Mouse (Mus musculus) neural tube, embryonic 14.5 days (tissue): ENCODE measurements around the gene Elovl7. TPM values are rescaled to one million over a fixed set of nuclear protein-coding genes. Genes with fewer than 3 reads are reported as not detected.

Experiments used
- ATAC-seq: fragments of 200-750 bp; cut with Nextera tagmentation; 2 replicates; pipeline ENCODE4 v1.8.0; 2017; ENCODE audit warnings: low read depth, mild to moderate bottlenecking, moderate TSS enrichment, moderate library complexity
- H3K27ac ChIP-seq: fragments of 300-500 bp; sonication (generic); 2 replicates; pipeline ENCODE4 v1.5.1; 2014; ENCODE audit warnings: low read depth, mild to moderate bottlenecking, control low read depth, low read length, moderate library complexity, mixed read lengths
- H3K27me3 ChIP-seq: fragments of 300-500 bp; sonication (generic); 2 replicates; pipeline ENCODE4 v1.6.1; 2014; ENCODE audit warnings: low read length; ENCODE audit not compliant: control insufficient read depth, insufficient read depth
- H3K36me3 ChIP-seq: fragments of 300-500 bp; sonication (generic); 2 replicates; pipeline ENCODE4 v1.6.1; 2014; ENCODE audit warnings: low read length, mixed read lengths; ENCODE audit not compliant: control insufficient read depth, insufficient read depth
- H3K4me1 ChIP-seq: fragments of 300-500 bp; sonication (generic); 2 replicates; pipeline ENCODE4 v1.6.1; 2014; ENCODE audit warnings: low read length; ENCODE audit not compliant: control insufficient read depth, insufficient read depth
- H3K4me2 ChIP-seq: fragments of 300-500 bp; sonication (generic); 2 replicates; pipeline ENCODE4 v1.6.1; 2014; ENCODE audit warnings: mild to moderate bottlenecking, low read depth, low read length, control low read depth
- H3K4me3 ChIP-seq: fragments of 300-500 bp; sonication (generic); 2 replicates; pipeline ENCODE4 v1.5.1; 2014; ENCODE audit warnings: low read depth, low read length, control low read depth, mixed read lengths
- H3K9ac ChIP-seq: fragments of 300-500 bp; sonication (generic); replicated peaks from 2 replicates; pipeline ENCODE4 v1.6.1; 2014; ENCODE audit warnings: low read depth, mild to moderate bottlenecking, control low read depth, low read length, mixed read lengths
- H3K9me3 ChIP-seq: fragments of 300-500 bp; sonication (generic); 2 replicates; pipeline ENCODE4 v1.6.1; 2016; ENCODE audit warnings: low read length; ENCODE audit not compliant: control insufficient read depth
- WGBS: fragments of 180-500 bp; shearing (Covaris S2); extraction: QIAGEN DNeasy Blood & Tissue Kit; methylation state at CpG from one replicate; pipeline ENCODE4 v1.1.7; 2014; 5-methylcytosine and 5-hydroxymethylcytosine counted together
- polyA plus RNA-seq: library from polyadenylated mRNA; unstranded; fragments of >200 nt; fragmentation: Nextera tagmentation; extraction: Ambion mirVana; gene quantifications from 2 replicates; pipeline ENCODE4 v1.2.1, GENCODE M21; 2014

The Elovl7 gene
- polyA plus RNA-seq, 1 experiment from 2014 or later: 1.9 TPM

DNA sequence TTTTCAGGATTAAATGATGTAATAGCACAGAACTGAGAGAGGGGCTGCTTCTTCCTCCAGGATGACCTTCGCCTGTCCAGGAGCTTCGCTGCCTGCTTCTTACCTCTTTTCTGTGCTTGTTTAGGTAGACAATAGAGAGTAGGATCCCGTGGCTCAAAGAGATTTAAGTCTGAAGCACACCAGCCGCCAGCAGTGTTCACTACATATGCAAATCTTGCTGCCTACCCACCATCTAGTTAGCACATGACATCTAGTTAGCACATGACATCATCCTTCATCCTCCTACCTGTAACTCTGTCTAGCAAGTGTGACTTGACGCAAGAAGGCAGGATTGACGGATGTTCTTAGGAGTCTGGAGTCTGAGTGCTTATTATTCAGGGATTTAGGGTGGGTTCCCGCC lies 5.6 kb downstream of the Elovl7 start:
- Histone ChIP-seq H3K4me2 (no peak overlapping the region), H3K9ac (no peak overlapping the region), H3K4me1 (no peaks in the 10 kb centered on the region), H3K27ac (no peak overlapping the region), H3K9me3 (no peaks in the 10 kb centered on the region), H3K36me3 (no peaks in the 10 kb centered on the region), H3K4me3 (no peak overlapping the region), H3K27me3 (peaks cover 3% of the 10 kb centered on the region; the same call in 1 of the 2 replicates)
- ATAC-seq: no peak
- 74% methylated on average over 7 of the region's 7 CpGs for WGBS

- Histone ChIP-seq H3K27ac (no peak overlapping the region), H3K9me3 (no peaks in the 10 kb centered on the region), H3K36me3 (no peaks in the 10 kb centered on the region), H3K4me1 (no peaks in the 10 kb centered on the region), H3K4me3 (no peak overlapping the region), H3K9ac (no peak overlapping the region), H3K4me2 (no peak overlapping the region), H3K27me3 (no peaks in the 10 kb centered on the region)
- no peak for ATAC-seq
- WGBS: 79% methylated on average over 3 of the region's 3 CpGs
Measured at GRCm38 (mm10) chr13:108229191-108229590, 15.0 kb downstream of the Elovl7 start.

- WGBS: 69% methylated on average over 6 of the region's 6 CpGs
- H3K9ac ChIP-seq: no peak overlapping the region
- H3K4me3 ChIP-seq: no peak overlapping the region
- H3K27ac ChIP-seq: no peak overlapping the region
- no peak for ATAC-seq
- H3K36me3 ChIP-seq: no peaks in the 10 kb centered on the region
- H3K4me1 ChIP-seq: no peaks in the 10 kb centered on the region
- no peak overlapping the region for H3K4me2 ChIP-seq
- H3K27me3 ChIP-seq: no peaks in the 10 kb centered on the region
- no peaks in the 10 kb centered on the region for H3K9me3 ChIP-seq
Measured at GRCm38 (mm10) chr13:108229634-108230330, 15.6 kb downstream of the Elovl7 start.

DNA sequence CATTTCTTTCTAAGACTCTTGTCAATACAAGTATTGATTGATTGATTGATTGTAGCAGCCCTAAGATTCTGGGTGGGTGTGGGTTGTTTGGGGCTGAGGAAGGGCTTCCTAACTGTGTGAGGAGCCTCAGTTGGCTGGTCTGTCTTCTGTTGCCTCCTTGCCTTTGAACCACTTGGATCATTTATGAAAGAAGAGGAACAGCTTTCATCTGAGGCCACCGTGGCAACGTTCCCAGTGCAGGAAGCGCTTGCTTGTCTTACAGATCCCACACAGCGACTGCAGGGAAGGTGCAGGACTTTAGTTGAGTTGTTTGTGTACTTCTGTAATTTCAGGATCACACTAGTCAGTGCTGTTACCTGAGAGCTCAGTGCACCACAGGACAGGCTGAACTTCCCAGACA lies 25.8 kb downstream of the Elovl7 start:
- no peaks in the 10 kb centered on the region for H3K27me3 ChIP-seq
- no peak for ATAC-seq
- 78% methylated on average over 4 of the region's 4 CpGs for WGBS
- no peaks in the 10 kb centered on the region for H3K9me3 ChIP-seq
- H3K9ac ChIP-seq: no peak overlapping the region
- no peak overlapping the region for H3K27ac ChIP-seq
- H3K4me3 ChIP-seq: no peak overlapping the region
- no peaks in the 10 kb centered on the region for H3K4me1 ChIP-seq
- no peaks in the 10 kb centered on the region for H3K36me3 ChIP-seq
- no peak overlapping the region for H3K4me2 ChIP-seq

DNA sequence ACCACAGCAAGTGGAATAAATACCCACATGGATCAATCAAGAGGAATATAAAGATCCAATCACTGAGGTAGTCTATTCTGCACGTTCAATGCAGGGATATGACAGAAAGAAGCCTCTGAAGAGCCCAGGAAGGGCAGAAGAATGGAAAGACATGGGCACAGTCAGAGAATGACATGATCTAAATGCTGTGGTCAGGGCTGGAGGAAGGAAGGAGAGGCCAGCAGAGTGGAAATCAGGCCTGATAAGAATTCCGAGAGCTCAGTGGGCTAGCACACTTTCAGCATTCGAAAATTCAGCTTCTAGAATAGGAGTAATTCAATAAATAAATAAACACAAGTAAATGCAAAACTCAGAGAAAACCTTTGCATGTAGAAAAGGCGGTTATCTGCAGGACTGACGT lies 27.5 kb downstream of the Elovl7 start:
- Histone ChIP-seq H3K4me1 (no peaks in the 10 kb centered on the region), H3K36me3 (no peaks in the 10 kb centered on the region), H3K27me3 (no peaks in the 10 kb centered on the region), H3K27ac (no peak overlapping the region), H3K4me2 (no peak overlapping the region), H3K9me3 (no peaks in the 10 kb centered on the region), H3K9ac (no peak overlapping the region), H3K4me3 (no peak overlapping the region)
- 85% methylated on average over 5 of the region's 5 CpGs for WGBS
- no peak for ATAC-seq

DNA sequence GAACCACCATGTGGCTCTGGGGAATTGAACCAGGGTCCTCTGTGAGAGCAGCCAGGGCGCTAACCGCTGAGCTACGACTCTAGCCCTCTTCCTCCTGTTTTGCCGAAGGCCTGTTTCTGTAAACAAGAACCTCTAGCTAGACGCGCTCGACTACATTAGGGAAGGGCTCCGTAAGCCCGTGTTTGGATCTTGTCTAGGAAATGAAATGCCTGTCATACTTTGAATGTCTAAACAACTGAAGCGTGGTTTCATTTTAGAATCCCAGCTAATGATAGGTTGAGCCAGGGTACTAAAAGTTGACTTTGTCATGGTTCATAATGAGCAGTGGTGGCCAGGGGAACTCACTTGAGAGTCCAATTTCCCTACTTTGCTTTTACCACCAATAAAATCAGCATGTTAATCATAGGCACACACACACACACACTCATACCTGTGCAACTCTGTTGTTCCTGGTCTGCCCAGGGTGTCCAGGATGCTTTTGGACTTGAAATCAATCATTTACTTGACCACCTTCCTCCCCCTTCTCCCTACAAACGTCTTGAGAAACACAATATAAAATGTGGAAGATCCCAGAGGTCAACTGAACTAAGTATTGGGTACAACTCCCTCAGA lies 31.0 kb downstream of the Elovl7 start:
- no peak overlapping the region for H3K27ac ChIP-seq
- H3K27me3 ChIP-seq: no peaks in the 10 kb centered on the region
- H3K36me3 ChIP-seq: no peaks in the 10 kb centered on the region
- no peaks in the 10 kb centered on the region for H3K4me1 ChIP-seq
- 89% methylated on average over 11 of the region's 11 CpGs for WGBS
- H3K4me3 ChIP-seq: no peak overlapping the region
- ATAC-seq: no peak
- H3K4me2 ChIP-seq: no peak overlapping the region
- H3K9me3 ChIP-seq: no peaks in the 10 kb centered on the region
- H3K9ac ChIP-seq: no peak overlapping the region

DNA sequence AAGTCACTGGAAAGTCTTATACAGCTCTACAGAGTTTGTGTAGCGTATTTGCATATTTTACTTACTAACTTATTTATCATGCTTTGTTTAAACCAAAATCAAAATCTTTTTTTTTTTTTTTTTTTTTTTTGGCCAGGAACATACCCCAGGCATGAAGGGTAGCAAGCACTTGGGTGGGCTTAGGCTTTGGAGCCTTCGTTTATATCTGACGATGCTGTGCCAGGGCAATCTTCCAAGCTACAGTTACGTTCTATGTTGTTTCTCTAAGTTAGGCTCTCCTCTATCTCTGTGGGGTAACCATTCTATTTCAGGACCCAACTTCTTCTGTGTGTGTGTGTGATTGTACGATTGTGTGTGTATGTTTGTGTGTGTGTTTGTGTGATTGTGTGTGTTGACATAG lies 36.9 kb downstream of the Elovl7 start:
- Histone ChIP-seq H3K4me1 (no peaks in the 10 kb centered on the region), H3K9me3 (no peaks in the 10 kb centered on the region)
- no peak for ATAC-seq

DNA sequence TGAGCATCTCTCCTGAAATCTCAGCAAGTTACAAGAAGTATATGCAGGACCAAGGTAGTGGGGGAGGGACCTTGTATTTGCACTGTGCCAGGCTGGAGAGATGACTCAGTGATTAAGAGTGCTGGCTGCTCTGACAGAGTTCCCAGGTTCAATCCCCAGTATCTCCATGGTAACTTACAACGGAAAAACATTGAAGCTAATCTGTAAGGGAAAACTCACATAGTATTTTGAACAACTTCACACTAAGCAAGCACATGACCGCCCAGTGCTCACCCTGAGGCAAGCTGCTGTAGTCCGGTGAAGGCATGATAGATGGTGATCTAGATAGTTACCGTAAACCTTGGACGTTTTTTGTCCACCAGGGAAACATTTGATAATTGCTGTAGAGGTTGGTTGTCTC lies 39.8 kb downstream of the Elovl7 start:
- Histone ChIP-seq H3K4me3 (no peak overlapping the region), H3K27ac (no peak overlapping the region), H3K27me3 (no peaks in the 10 kb centered on the region), H3K4me1 (no peaks in the 10 kb centered on the region), H3K9me3 (no peaks in the 10 kb centered on the region), H3K9ac (no peak overlapping the region), H3K4me2 (no peak overlapping the region), H3K36me3 (no peaks in the 10 kb centered on the region)
- ATAC-seq: no peak
- WGBS: 89% methylated on average over 5 of the region's 5 CpGs

More for the DNA sequence above, 36.9 kb downstream of the Elovl7 start:
- Histone ChIP-seq H3K9ac (no peak overlapping the region), H3K36me3 (no peaks in the 10 kb centered on the region), H3K4me2 (no peak overlapping the region), H3K27me3 (no peaks in the 10 kb centered on the region), H3K27ac (no peak overlapping the region), H3K4me3 (no peak overlapping the region)
- 91% methylated on average over 5 of the region's 5 CpGs for WGBS

DNA sequence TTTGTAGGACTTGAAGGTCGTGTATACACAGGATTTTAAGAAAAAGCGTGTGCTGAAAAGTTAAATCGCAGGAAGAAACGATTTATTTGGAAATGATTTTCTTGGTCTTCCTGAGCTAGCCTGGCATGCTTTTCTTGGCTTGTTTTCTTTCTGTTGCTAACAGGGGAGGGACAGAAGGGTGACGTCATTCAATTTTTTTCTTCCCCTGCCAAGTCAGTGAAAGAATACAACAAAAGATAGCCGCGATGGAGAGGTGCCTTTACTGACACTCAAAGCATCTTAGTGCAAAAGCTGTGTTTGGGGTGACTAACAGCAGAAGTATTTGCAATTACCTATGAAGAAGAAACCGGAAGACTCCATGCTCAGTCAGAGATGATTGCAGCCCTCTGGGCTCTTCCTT lies 48.8 kb downstream of the Elovl7 start:
- no peak for ATAC-seq
- Histone ChIP-seq H3K4me1 (no peaks in the 10 kb centered on the region), H3K36me3 (no peaks in the 10 kb centered on the region), H3K9ac (no peak overlapping the region), H3K9me3 (no peaks in the 10 kb centered on the region), H3K27ac (no peak overlapping the region), H3K4me3 (no peak overlapping the region), H3K27me3 (no peaks in the 10 kb centered on the region), H3K4me2 (no peak overlapping the region)
- 69% methylated on average over 8 of the region's 8 CpGs for WGBS
